Mouse (Mus musculus): ENCODE measurements around the gene Cap2. TPM values are rescaled to one million over a fixed set of nuclear protein-coding genes. Genes with fewer than 3 reads are reported as not detected.

Gene Cap2
- total and polyA plus RNA-seq, 3 experiments, result 14.8 to 120 (median 22.3) TPM

DNA sequence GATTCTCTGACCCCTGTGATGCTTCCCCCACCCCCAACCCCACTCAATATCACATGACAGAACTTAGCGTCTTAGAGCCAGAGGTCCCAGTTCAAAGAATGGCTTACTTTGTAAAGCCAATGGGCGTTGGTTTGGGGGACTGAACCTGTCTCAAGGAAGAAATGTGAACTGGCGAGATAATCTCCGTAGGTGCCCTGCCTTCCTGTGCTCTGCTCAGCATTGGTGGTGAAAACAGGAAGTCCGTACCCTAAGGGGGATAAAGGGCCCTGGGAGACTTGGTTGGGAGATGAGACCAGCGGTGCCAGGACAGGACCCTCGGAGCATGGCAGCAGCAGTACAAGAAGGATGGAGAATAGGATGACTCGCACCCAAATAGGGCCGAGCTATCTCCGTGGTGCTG, 12.8 kb downstream of the Cap2 start (continued):
- TF ChIP-seq MYB (IDR thresholded peaks at IDR 0.05; ENCODE audit: low read depth, low read length), result no peak

DNA sequence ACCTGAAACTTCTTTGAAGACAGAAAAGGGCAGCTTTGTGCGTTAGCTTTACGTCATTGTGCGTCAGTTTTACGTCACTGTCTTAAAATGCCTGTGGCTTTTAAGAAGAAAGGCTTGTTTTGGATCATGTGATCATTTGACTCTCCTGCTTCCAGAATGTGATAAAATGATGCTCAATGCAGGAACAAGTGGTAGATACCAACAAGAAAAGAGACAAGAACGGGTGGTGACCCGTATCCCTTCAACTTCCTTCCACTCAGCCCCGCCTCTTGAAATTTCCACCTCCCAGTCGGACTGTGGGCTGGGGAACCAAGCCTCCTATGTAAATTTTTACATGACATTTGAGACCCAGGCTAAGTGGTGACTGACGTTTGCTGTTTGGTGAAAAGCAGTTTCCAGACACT, 13.5 kb downstream of the Cap2 start:
- TF ChIP-seq BHLHE40 (IDR thresholded peaks at IDR 0.05; ENCODE audit: borderline replicate concordance, low read depth, low read length) (0 out of 2 replicates have a peak, but pooled peaks have one; percentile 3), MAX (IDR thresholded peaks at IDR 0.05; ENCODE audit: low read length) (peak; percentile 28; the same call in 1 of the 2 replicates), USF2 (IDR thresholded peaks at IDR 0.05; ENCODE audit: borderline replicate concordance in 1 of 2, insufficient read depth in 1 of 2, low read depth in 1 of 2, low read length in 2 of 2) (0 out of 4 replicates have a peak, but pooled peaks of 1 of the 2 experiments have one; percentile 22), KAT2A (conservative IDR thresholded peaks at IDR 0.05; ENCODE audit: low read depth, low read length) (no peak), NELFE (IDR thresholded peaks at IDR 0.05; ENCODE audit: low read depth, low read length) (no peak), MYB (IDR thresholded peaks at IDR 0.05; ENCODE audit: low read depth, low read length) (no peak), MAZ (IDR thresholded peaks at IDR 0.05; ENCODE audit: low read depth, low read length) (no peak), USF1 (IDR thresholded peaks at IDR 0.05; ENCODE audit: low read depth, low read length) (peak; percentile 75), POLR2A (IDR thresholded peaks at IDR 0.05; ENCODE audit: control insufficient read depth in 1 of 2, insufficient read depth in 1 of 2, low read depth in 1 of 2, low read length in 2 of 2, poor library complexity in 1 of 2) (0 out of 4 replicates have a peak, but pooled peaks of 1 of the 2 experiments have one; percentile 8), E2F4 (IDR thresholded peaks at IDR 0.05; ENCODE audit: borderline replicate concordance, low read depth, low read length) (no peak), RCOR1 (IDR thresholded peaks at IDR 0.05; ENCODE audit: low read depth, low read length) (0 out of 2 replicates have a peak, but pooled peaks have one; percentile 15)
- H3K27me3 ChIP-seq (ENCODE audit: control insufficient read depth in 1 of 2, insufficient read depth in 2 of 2, low read length in 2 of 2), result no peaks in the 10 kb centered on the region
- H3K36me3 ChIP-seq (ENCODE audit: control insufficient read depth in 1 of 2, insufficient read depth in 2 of 2, low read length in 2 of 2), result peaks cover 0 to 22% of the 10 kb centered on the region in 2 experiments; a peak in 2 of 4 replicates
- no peaks in the 10 kb centered on the region for H3K9me3 ChIP-seq (replicated peaks; ENCODE audit: insufficient read depth, low read length)
- DNase-seq (ENCODE audit: low read depth, low spot score), result peak; percentile 53
- H3K27ac ChIP-seq (ENCODE audit: control insufficient read depth, low read depth, low read length), result peak overlapping the region; percentile 83
- H3K4me1 ChIP-seq (ENCODE audit: control insufficient read depth in 1 of 2, insufficient read depth in 2 of 2, low read length in 2 of 2), result peaks cover 19 to 31% of the 10 kb centered on the region in 2 experiments
- H3K4me3 ChIP-seq (ENCODE audit: control insufficient read depth in 1 of 2, insufficient read depth in 1 of 2, low read depth in 2 of 2, low read length in 2 of 2), result peak overlapping the region; percentile 21 to 44; a peak in 1 of 4 replicates
- H3K9ac ChIP-seq (ENCODE audit: control insufficient read depth, low read depth, low read length, poor library complexity, severe bottlenecking), result no peak overlapping the region
- H3K79me2 ChIP-seq (ENCODE audit: control insufficient read depth, insufficient read depth, low read length, poor library complexity), result no peaks in the 10 kb centered on the region

DNA sequence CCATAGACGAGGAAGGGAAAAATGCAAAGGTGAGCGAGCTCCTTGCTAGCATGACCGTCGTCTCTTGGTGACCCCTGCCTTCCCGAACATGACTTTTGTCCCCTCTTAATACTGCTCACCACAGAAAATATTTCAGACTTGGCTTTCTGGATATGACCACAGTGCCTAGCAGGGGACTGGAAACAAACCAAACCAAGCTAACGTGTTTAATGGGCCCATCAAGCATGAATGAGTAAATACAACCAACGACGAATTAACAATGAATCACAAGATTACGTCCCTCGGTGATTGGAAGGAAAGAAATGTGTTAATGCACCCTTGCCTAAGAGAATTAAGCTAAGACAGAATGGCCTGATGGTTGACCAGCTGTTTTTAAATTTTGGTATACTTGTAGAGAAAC, 13.9 kb downstream of the Cap2 start:
- TF ChIP-seq RCOR1 (IDR thresholded peaks at IDR 0.05; ENCODE audit: low read depth, low read length), result 0 out of 2 replicates have a peak, but pooled peaks have one; percentile 0
- TF ChIP-seq UBTF (IDR thresholded peaks at IDR 0.05; ENCODE audit: borderline replicate concordance, insufficient read depth, low read depth, low read length), result no peak
- peak overlapping the region; percentile 83 for H3K27ac ChIP-seq (ENCODE audit: control insufficient read depth, low read depth, low read length)
- DNase-seq (ENCODE audit: low read depth, low spot score), result no peak
- no peaks in the 10 kb centered on the region for H3K9me3 ChIP-seq (replicated peaks; ENCODE audit: insufficient read depth, low read length)
- H3K4me1 ChIP-seq (ENCODE audit: control insufficient read depth in 1 of 2, insufficient read depth in 2 of 2, low read length in 2 of 2), result peaks cover 19 to 34% of the 10 kb centered on the region in 2 experiments
- H3K79me2 ChIP-seq (ENCODE audit: control insufficient read depth, insufficient read depth, low read length, poor library complexity), result no peaks in the 10 kb centered on the region
- H3K4me3 ChIP-seq (ENCODE audit: control insufficient read depth in 1 of 2, insufficient read depth in 1 of 2, low read depth in 2 of 2, low read length in 2 of 2), result no peak overlapping the region
- no peak overlapping the region for H3K9ac ChIP-seq (ENCODE audit: control insufficient read depth, low read depth, low read length, poor library complexity, severe bottlenecking)
- no peaks in the 10 kb centered on the region for H3K27me3 ChIP-seq (ENCODE audit: control insufficient read depth in 1 of 2, insufficient read depth in 2 of 2, low read length in 2 of 2)
- peaks cover 0 to 25% of the 10 kb centered on the region in 2 experiments; a peak in 2 of 4 replicates for H3K36me3 ChIP-seq (ENCODE audit: control insufficient read depth in 1 of 2, insufficient read depth in 2 of 2, low read length in 2 of 2)
